Mouse (Mus musculus) heart, embryonic 14.5 days (tissue): ENCODE measurements around the gene Gm773. TPM values are rescaled to one million over a fixed set of nuclear protein-coding genes. Genes with fewer than 3 reads are reported as not detected.
"Not testable (repeated sequence)": the region's sequence is repeated elsewhere in the genome, so short reads cannot be mapped to it uniquely, and the experiment has no call there.

Experiments
- ATAC-seq: fragments of 200-750 bp; cut with Nextera tagmentation; 2 replicates; pipeline ENCODE4 v1.8.0; 2017; ENCODE audit warnings: low read depth, moderate TSS enrichment; ENCODE audit not compliant: insufficient number of reproducible peaks, insufficient read depth, low FRiP score
- H3K27ac ChIP-seq, 2 experiments: fragments of 200-500 bp in 1 of 2; fragments of 300-500 bp in 1 of 2; sonication (generic) in 1 of 2; replicated peaks in 1 of 2; 2 replicates each; pipeline ENCODE4 v1.5.1; 2012 to 2014; ENCODE audit warnings: low read depth in 2 of 2, low read length in 2 of 2, control low read depth in 1 of 2, mild to moderate bottlenecking in 1 of 2, mixed read lengths in 1 of 2; ENCODE audit not compliant: control insufficient read depth in 1 of 2, insufficient read depth in 1 of 2
- H3K27me3 ChIP-seq: fragments of 300-500 bp; sonication (generic); 2 replicates; pipeline ENCODE4 v1.6.1; 2014; ENCODE audit warnings: mild to moderate bottlenecking, low read length, control low read depth; ENCODE audit not compliant: control insufficient read depth, insufficient read depth
- H3K36me3 ChIP-seq: fragments of 300-500 bp; sonication (generic); 2 replicates; pipeline ENCODE4 v1.6.1; 2014; ENCODE audit warnings: mild to moderate bottlenecking, control low read depth, low read length, mixed read lengths; ENCODE audit not compliant: control insufficient read depth, insufficient read depth
- H3K4me1 ChIP-seq, 2 experiments: fragments of 200-500 bp in 1 of 2; fragments of 300-500 bp in 1 of 2; sonication (generic) in 1 of 2; 2 replicates each; pipeline ENCODE4 v1.6.1; 2012 to 2014; ENCODE audit warnings: low read length in 2 of 2, control low read depth in 1 of 2, mixed read lengths in 1 of 2; ENCODE audit not compliant: control insufficient read depth in 2 of 2, insufficient read depth in 2 of 2
- H3K4me2 ChIP-seq: fragments of 300-500 bp; sonication (generic); 2 replicates; pipeline ENCODE4 v1.6.1; 2014; ENCODE audit warnings: mild to moderate bottlenecking, low read length
- H3K4me3 ChIP-seq, 2 experiments: fragments of 200-500 bp in 1 of 2; fragments of 300-500 bp in 1 of 2; sonication (generic) in 1 of 2; 2 replicates each; pipeline ENCODE4 v1.5.1; 2012 to 2014; ENCODE audit warnings: low read length in 2 of 2, mild to moderate bottlenecking in 2 of 2, control low read depth in 1 of 2, low read depth in 1 of 2, moderate library complexity in 1 of 2; ENCODE audit not compliant: control insufficient read depth in 1 of 2, insufficient read depth in 1 of 2
- H3K9ac ChIP-seq: fragments of 300-500 bp; sonication (generic); 2 replicates; pipeline ENCODE4 v1.6.1; 2014; ENCODE audit warnings: mild to moderate bottlenecking, low read length
- H3K9me3 ChIP-seq: fragments of 300-500 bp; sonication (generic); 2 replicates; pipeline ENCODE4 v1.6.1; 2016; ENCODE audit warnings: low read length, control low read depth; ENCODE audit not compliant: control insufficient read depth
- WGBS: fragments of 180-500 bp; shearing (Covaris S2); extraction: QIAGEN DNeasy Blood & Tissue Kit; methylation state at CpG from one replicate; pipeline ENCODE4 v1.1.7; 2014; 5-methylcytosine and 5-hydroxymethylcytosine counted together
- polyA plus RNA-seq: library from polyadenylated mRNA; unstranded; fragments of >200 nt; fragmentation: Nextera tagmentation; extraction: Ambion mirVana; gene quantifications from 2 replicates; pipeline ENCODE4 v1.2.1, GENCODE M21; 2014

Gm773 gene
- not detected in 2 replicates for polyA plus RNA-seq

GRCm38 (mm10) chrX:56212771-56213170 is at the start of gene Gm773:
TSS of gene Gm773 (minus strand) at chrX:56212881.
- H3K4me1 ChIP-seq = no peaks in the 10 kb centered on the region
- H3K36me3 ChIP-seq = no peaks in the 10 kb centered on the region
- 79% methylated on average over 8 of the region's 8 CpGs for WGBS
- H3K27ac ChIP-seq = no peak within 1 kb of the TSS
- no peaks in the 10 kb centered on the region for H3K27me3 ChIP-seq
- no peak within 1 kb of the TSS for H3K4me3 ChIP-seq
- ATAC-seq = no peak
- H3K9me3 ChIP-seq = no peaks in the 10 kb centered on the region
- H3K9ac ChIP-seq = no peak within 1 kb of the TSS
- no peak within 1 kb of the TSS for H3K4me2 ChIP-seq

GRCm38 (mm10) chrX:56186449-56186848 is 26.2 kb downstream of the Gm773 start:
- no CpG with 5 or more reads among the region's 1 CpGs for WGBS
- H3K9ac ChIP-seq, H3K4me3 ChIP-seq, H3K27me3 ChIP-seq, H3K4me2 ChIP-seq, H3K4me1 ChIP-seq, H3K9me3 ChIP-seq, H3K36me3 ChIP-seq, ATAC-seq, H3K27ac ChIP-seq: not testable (repeated sequence)

- Histone ChIP-seq H3K4me3 (no peak overlapping the region), H3K36me3 (no peaks in the 10 kb centered on the region), H3K27me3 (no peaks in the 10 kb centered on the region), H3K9me3 (no peaks in the 10 kb centered on the region), H3K4me1 (no peaks in the 10 kb centered on the region), H3K27ac (no peak overlapping the region), H3K9ac (no peak overlapping the region), H3K4me2 (no peak overlapping the region)
- ATAC-seq = no peak
- WGBS = 90% methylated on average over 2 of the region's 2 CpGs
These were observed 61.3 kb downstream of the Gm773 start for GRCm38 (mm10) chrX:56151396-56151795.

Other genes with a start within 250 kb of the Gm773 start
- gene 3830403N18Rik, start 76.3 kb downstream of the Gm773 start, polyA plus RNA-seq = 3.8 and 4.5 TPM in 2 replicates
- 8.2 and 10.2 TPM in 2 replicates for gene Zfp449, start 133.5 kb upstream of the Gm773 start, polyA plus RNA-seq
- 1.2 and 2.7 TPM in 2 replicates for gene Smim10l2a, start 161.7 kb upstream of the Gm773 start, polyA plus RNA-seq
- gene Gm2174, start 235.1 kb upstream of the Gm773 start, polyA plus RNA-seq = 1.7 TPM in 2 replicates
- 14.2 and 17.9 TPM in 2 replicates for gene Ints6l, start 242.0 kb upstream of the Gm773 start, polyA plus RNA-seq